Mouse (Mus musculus) left cerebral cortex, adult 8-10 months (tissue): ENCODE results near the gene Arhgap8. TPM values are rescaled to one million over a fixed set of nuclear protein-coding genes. Genes with fewer than 3 reads are reported as not detected.

ENCODE experiments used
- DNase-seq, 2 experiments: peaks; one replicate each; pipeline ENCODE4 v3.0.0; 2022; ENCODE audit warnings: low spot score in 2 of 2
- total RNA-seq, 4 experiments: library from RNA; stranded (reverse); gene quantifications; 2 replicates each; pipeline ENCODE4 v1.2.4; 2022

The Arhgap8 gene
- total RNA-seq: under 1 TPM in 2 of 4 experiments, not detected in 2; 0.26 to 0.28 TPM

DNA sequence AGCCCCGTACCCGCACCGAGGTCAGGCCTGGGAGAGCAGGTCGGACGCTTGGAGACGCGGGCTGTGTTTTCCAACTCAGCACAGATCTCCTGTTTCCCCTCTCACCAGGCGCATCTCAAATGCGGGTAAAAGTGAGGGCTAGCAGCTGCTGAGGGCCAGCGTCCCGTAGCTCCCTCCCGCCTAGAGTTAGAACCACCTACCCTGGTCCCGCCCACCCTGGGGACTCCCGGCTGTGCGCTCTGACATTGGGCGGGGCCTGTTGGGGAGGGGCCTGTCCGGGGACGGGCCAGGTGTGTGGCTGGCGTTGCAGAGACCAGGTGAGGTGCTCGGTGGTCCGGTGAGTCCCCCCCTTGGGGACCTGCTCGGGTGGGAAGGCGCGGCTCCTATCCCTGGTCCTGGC, at the start of gene Arhgap8:
Gene Arhgap8, plus strand, starts transcription at position 262 of the 400 bp plus-strand sequence.
- DNase-seq: no peak

DNA sequence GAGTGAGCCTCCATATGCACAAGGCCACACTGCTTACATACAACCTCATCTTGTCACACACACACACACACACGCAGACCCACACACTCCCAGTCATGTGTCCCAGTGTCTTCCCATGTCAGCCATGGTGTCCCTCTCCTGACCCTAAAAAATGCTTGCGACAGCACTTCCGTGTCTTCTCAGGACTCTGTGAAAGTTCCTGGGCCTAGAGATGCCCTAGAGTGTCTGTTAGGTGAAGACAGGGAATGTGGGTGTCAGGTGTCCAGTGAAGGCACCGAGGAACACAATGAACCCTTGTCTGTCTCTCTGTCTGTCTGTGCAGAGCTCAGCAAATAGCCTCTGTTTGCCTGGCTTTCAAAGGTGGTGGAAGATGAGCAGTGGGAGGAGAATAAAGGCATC, 49.2 kb upstream of the Arhgap8 start:
- no peak for DNase-seq

- no peak for DNase-seq
Observed at GRCm38 (mm10) chr15:84671401-84672307, 48.2 kb upstream of the Arhgap8 start.

GRCm38 (mm10) chr15:84672308-84672615, 47.6 kb upstream of the Arhgap8 start:
- DNase-seq: no peak

DNA sequence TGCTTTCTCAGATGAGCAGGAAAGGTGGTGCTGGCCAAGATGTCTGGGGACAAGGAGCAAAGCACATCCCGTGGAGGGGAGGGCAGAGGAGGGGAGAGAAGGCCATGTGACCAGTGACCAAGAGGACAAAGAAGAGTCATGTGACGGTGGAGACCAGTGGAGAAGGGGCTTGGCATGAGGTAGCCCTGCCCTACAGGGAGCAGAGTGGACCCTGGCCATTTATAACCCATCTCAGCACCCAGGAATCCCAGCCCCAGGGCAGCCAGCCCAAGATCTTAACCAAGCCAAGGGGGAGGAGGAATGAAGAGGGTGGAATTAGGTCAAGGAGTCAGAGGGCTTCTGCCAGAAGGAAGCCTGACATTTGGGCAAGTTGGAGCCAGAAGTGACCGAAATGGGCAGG, 47.2 kb upstream of the Arhgap8 start:
- DNase-seq: no peak

GRCm38 (mm10) chr15:84674329-84675067, 45.4 kb upstream of the Arhgap8 start:
- DNase-seq: no peak

GRCm38 (mm10) chr15:84675317-84675716, 44.5 kb upstream of the Arhgap8 start:
- no peak for DNase-seq

- peak in 1 of 2 experiments; percentile 53 for DNase-seq
Observed at GRCm38 (mm10) chr15:84677943-84678342, 41.9 kb upstream of the Arhgap8 start.

- no peak for DNase-seq
Observed at GRCm38 (mm10) chr15:84679090-84679489, 40.8 kb upstream of the Arhgap8 start.

GRCm38 (mm10) chr15:84679794-84680193, 40.1 kb upstream of the Arhgap8 start:
- DNase-seq: no peak

GRCm38 (mm10) chr15:84680545-84681454, 39.1 kb upstream of the Arhgap8 start:
- DNase-seq: no peak

DNA sequence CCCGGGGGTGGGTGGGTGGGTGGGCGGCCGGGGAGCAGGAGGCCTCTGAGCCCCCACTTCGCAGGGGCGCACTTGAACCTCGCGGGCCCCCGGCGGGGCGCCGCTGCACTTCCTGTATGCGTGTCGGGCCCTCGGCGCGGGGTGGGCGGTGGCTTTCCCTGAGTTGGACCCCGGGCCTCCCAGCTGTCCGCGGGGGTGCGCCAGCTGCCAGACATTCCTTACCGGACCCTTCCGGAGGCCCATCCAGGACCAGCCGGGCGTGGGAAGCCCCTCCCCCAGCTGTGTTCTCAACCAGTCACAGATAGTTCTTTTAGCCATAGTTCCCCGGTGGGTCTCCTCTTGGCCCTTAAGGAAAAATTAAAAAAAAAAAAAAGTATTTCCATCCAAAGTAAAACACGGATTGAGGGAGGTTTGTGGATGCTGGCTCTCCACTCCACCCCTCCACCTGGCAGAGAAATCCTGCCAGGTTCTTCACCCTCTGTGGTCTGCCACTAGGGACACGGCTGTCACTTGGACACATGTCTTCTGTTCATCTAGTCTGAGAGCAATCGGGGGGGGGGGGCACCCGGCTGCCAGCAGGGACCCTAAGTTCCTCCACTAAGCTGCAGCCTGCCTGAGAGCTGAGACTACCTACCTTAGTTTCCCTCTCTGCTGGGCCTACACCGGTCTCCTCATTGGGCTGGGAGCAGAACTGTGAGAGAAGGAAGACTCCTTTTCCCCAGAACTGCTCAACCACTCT, 38.2 kb upstream of the Arhgap8 start:
- DNase-seq: no peak

- DNase-seq: no peak
Observed at GRCm38 (mm10) chr15:84682206-84682605, 37.6 kb upstream of the Arhgap8 start.

GRCm38 (mm10) chr15:84682821-84683220, 37.0 kb upstream of the Arhgap8 start:
- DNase-seq: no peak

DNA sequence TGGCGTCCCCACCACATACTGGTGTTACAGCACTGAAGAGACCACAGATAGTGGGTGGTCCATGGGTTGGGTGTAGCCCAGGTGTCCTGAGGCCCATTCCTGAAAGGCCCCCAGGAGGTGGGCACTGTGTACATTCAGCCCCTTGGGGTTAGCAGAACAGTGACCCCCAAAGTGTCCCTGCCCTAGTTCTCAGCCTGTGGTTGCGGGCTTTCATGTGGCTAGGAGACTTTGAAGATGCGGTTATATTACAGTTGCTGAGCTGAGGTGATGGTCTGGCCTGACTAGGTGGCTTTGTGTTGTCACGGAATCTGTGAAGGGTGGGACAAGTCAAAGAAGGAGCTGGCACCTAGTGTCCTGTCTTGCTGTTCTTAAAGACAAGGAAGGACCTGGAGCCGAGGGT, 35.3 kb upstream of the Arhgap8 start:
- DNase-seq: no peak

GRCm38 (mm10) chr15:84685417-84685816, 34.4 kb upstream of the Arhgap8 start:
- DNase-seq: no peak

GRCm38 (mm10) chr15:84687904-84688303, 31.9 kb upstream of the Arhgap8 start:
- no peak for DNase-seq

DNA sequence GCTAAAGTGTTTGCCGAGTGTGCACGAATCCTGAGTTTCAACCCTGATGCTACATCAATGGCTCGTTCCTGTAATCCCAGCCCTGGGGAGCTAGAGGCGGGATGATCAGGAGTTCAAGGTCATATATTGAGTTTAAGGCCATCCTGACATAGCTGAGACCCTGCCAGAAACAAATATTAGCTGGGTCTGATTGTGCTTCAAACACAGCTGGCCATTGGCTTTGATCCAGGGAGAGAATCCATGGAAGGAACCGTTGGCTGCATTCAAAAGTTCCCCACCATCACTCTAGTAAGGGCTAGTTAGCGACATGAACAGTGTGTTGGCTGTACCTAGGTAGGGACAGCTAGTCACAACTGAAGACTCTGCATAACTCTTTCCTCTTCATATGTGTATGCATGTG, 30.5 kb upstream of the Arhgap8 start:
- no peak for DNase-seq

DNA sequence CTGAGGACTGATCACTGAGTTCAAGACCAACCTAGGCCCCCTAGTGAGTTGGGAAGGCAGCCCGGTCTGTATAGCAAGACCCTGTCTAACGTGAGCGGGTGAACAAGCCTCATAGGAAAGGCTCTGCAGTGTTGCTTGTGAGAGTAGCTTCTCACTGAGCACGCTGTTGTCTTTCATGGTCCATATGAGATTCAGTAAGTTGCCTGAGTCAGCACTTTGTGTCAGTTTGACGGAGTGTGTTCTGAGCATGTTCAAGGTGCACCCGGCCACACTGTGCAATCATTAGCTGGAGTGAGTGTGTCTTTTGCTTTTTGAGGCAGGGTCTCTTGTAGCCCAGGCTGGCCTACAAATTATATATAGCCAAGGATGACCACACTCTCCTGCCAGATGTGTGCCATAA, 28.3 kb upstream of the Arhgap8 start:
- no peak for DNase-seq

GRCm38 (mm10) chr15:84692645-84693044, 27.2 kb upstream of the Arhgap8 start:
- DNase-seq: no peak

DNA sequence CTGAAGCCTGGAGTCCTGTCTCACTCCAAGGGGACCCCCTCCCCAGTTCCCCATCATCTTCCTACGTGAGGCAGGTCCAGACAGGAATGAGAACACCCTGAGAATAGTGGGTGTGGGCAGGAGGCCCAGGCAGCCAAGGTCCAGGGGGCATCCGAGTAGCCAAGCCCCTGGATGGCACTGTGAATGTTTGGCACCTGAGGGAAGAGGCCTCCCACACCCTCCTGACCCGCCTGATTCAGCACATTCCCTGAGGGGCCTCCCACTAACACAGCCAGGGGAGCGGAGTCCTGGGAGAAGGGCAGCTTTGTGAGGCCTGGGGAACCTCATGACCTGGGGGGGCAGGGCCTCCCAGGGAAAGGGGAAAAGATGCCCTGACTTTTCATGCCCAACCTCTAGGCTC, 23.8 kb upstream of the Arhgap8 start:
- no peak for DNase-seq
